Mouse (Mus musculus): ENCODE measurements around the gene 1700021F05Rik.
"Not testable (repeated sequence)": the region's sequence is repeated elsewhere in the genome, so short reads cannot be mapped to it uniquely, and the experiment has no call there.

DNA sequence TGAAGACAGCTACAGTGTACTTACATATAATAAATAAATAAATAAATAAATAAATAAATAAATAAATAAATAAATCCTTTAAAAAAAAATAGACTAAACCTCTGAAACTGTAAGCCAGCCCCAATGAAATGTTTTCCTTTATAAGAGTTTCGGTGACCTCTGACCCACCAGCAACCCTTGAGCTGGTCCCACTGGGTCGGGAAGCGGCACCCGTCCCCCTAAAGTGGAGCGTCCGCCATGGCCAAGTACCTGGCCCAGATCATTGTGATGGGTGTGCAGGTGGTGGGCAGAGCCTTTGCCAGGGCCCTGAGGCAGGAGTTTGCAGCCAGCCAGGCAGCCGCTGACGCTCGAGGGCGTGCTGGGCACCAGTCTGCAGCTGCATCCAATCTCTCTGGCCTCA lies 16.9 kb downstream of the 1700021F05Rik start, which contains the start of gene Gm9803:
- TF ChIP-seq CTCF, EP300 (IDR thresholded peaks at IDR 0.05; ENCODE audit: low read depth): not testable (repeated sequence)
